Mouse (Mus musculus): ENCODE measurements around the gene Svs3b.
"Not testable (repeated sequence)": the region's sequence is repeated elsewhere in the genome, so short reads cannot be mapped to it uniquely, and the experiment has no call there.

Gene Svs3b

DNA sequence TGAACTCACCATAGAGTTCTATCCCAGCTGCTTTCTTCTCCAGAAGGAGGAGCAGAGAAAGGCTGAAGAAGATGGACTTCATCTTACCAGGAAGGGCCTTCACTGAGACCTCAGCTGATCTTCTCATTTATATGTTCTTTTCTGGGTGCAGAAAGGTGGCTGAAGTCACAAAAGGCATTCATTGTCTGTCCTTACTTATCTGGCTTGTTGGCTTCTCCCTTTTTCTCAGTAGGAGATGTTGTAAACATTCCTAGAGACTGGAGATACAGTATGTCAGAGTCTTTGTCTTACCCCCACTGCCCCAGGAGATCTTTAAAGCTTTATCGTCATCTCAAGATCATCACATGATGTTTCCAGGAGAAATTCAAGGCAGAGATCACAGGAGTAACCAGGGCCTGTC, at the start of gene Svs3b:
Gene Svs3b, minus strand, starts transcription at position 101 of the 400 bp plus-strand sequence.
- in situ Hi-C loops (cut with MboI, MseI): loop anchor here (10.0 kb wide), 1 partner anchor 382 kb away; no protein-coding TSS in a partner anchor

DNA sequence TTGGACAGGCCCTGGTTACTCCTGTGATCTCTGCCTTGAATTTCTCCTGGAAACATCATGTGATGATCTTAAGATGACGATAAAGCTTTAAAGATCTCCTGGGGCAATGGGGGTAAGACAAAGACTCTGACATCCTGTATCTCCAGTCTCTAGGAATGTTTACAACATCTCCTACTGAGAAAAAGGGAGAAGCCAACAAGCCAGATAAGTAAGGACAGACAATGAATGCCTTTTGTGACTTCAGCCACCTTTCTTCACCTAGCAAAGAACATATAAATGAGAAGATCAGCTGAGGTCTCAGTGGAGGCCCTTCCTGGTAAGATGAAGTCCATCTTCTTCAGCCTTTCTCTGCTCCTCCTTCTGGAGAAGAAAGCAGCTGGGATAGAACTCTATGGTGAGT, 32.5 kb upstream of the Svs3b start, which contains the start of gene Svs3a:
Gene Svs3a, plus strand, starts transcription at position 301 of the 400 bp plus-strand sequence.
- in situ Hi-C loops (cut with MboI, MseI): not testable (repeated sequence)

GRCm38 (mm10) chr2:164278359-164278758, 21.9 kb upstream of the Svs3b start, which contains the start of gene Svs4:
Svs4 (minus strand) TSS chr2:164278459.
- in situ Hi-C loops (cut with MboI, MseI): no loop called here

- in situ Hi-C loops (cut with MboI, MseI): no loop called here
These were observed 18.1 kb downstream of the Svs3b start, which contains the start of gene Svs2 for GRCm38 (mm10) chr2:164238366-164238765. Svs2 (minus strand) TSS chr2:164238466.

DNA sequence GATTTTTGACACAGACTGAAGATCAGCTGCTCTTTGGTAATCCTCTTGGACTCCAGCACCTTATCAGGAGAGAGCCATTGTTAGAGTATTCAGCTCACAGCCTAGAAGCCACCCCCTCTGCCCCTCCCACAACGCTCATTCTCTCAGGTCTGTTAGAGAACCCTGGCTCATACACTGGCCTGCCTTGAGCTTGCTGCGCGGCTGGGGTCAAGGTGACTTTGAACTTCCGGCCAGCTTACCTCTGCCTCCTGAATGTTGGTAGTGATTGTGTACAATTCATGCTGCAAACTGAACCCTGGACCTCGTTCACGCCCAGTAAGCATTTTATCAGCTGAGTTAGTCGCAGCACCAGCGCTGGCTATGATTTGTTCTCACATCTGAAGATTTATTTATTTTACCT, 23.8 kb downstream of the Svs3b start:
- in situ Hi-C loops (cut with MboI, MseI): no loop called here

GRCm38 (mm10) chr2:164228361-164229070, 27.9 kb downstream of the Svs3b start:
- in situ Hi-C loops (cut with MboI, MseI): no loop called here

GRCm38 (mm10) chr2:164221522-164221921, 34.9 kb downstream of the Svs3b start, which contains the start of gene Wfdc15b:
Wfdc15b (minus strand) TSS chr2:164221660.
- in situ Hi-C loops (cut with MboI, MseI): no loop called here

DNA sequence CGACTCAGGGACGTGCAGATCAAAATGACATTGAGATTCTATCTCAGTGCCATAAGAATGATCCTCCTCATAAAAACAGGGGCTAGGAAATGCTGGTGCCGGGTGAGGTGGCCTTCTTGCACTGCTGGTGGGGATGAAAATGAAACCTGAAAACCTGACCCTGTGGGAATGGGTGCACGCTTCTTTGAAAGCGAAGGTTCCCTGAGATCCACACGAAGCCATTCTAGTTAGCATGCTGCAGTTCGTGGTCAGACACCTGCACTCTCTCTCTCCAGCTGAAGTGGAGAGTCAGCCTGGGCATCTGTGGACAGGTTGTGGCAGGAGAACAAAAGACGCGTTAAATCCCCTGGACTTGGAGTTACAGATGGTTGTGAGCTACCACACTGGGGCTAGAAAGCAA, 37.1 kb downstream of the Svs3b start:
- in situ Hi-C loops (cut with MboI, MseI): no loop called here

- in situ Hi-C loops (cut with MboI, MseI): no loop called here
These were observed 43.7 kb downstream of the Svs3b start for GRCm38 (mm10) chr2:164212711-164213110.

DNA sequence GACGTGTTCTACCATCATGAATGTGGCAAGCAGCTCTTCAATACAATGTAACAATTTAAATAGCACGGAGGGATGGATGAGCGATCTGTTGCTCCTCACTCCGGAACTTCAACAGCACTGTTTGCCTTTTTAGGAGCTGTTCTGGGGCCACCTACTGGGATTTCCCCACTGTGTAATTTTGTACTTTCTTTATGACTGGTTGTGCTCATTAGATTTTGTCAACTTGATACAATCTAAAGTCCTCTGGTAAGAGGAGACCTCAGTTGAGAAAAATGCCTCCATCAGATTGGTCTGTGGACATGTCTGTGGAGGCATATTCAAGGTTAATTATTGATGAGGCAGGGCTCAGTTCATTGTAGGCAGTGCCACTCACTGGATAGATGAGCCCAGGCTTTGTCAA, 45.5 kb downstream of the Svs3b start:
- in situ Hi-C loops (cut with MboI, MseI): no loop called here

DNA sequence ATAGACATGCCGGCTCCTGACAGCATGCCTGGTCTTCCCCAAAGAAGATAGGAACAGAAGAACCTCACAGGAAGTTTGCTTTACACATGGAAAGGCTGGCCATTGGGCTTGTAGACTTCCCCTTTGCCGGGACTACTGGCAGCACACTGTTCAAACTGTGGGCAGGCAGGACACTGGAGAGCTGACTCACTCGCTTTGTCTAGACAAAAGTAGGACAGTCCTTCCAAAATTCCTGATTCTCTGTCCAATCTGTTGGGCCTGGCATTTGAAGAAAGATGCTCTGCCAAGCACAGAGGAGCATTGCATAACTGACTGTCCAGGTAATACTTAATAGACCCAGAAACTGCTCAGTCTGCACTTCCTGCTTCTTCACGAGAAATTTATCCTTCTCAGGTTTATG, 49.8 kb downstream of the Svs3b start:
- in situ Hi-C loops (cut with MboI, MseI): no loop called here

- in situ Hi-C loops (cut with MboI, MseI): not testable (repeated sequence)
These were observed 50.4 kb downstream of the Svs3b start for GRCm38 (mm10) chr2:164206011-164206410.
